Mouse (Mus musculus) heart, postnatal 0 days (tissue): ENCODE data around the gene Slc46a1.

ENCODE experiments used
- CTCF ChIP-seq: IDR thresholded peaks from 2 replicates; pipeline ENCODE4 v1.5.1; 2016; ENCODE audit warnings: antibody characterized with exemption, control low read depth, low read depth
- EP300 ChIP-seq: IDR thresholded peaks from 2 replicates; pipeline ENCODE4 v1.6.1; 2016; ENCODE audit warnings: antibody characterized with exemption, low read depth

- TF ChIP-seq CTCF (no peak), EP300 (no peak)
Measured at GRCm38 (mm10) chr11:78438399-78438930, 27.0 kb upstream of the Slc46a1 start.
